Mouse (Mus musculus): ENCODE results near the gene Ranbp10. TPM values are rescaled to one million over a fixed set of nuclear protein-coding genes. Genes with fewer than 3 reads are reported as not detected.

Gene Ranbp10
- polyA plus RNA-seq, 1 experiment from 2014 or later, result 7.0 TPM

GRCm38 (mm10) chr8:105788241-105788640 lies 38.9 kb downstream of the Ranbp10 start:
- no peak overlapping the region for H3K4me3 ChIP-seq (replicated peaks; ENCODE audit: low read depth, low read length)
- WGBS, result 88% methylated on average over 2 of the region's 2 CpGs

GRCm38 (mm10) chr8:105780298-105780697 lies 46.9 kb downstream of the Ranbp10 start:
- Histone ChIP-seq H3K27me3 (ENCODE audit: insufficient read depth, low read length) (no peaks in the 10 kb centered on the region), H3K9ac (ENCODE audit: low read depth, low read length) (no peak overlapping the region), H3K27ac (no peak overlapping the region), H3K4me3 (replicated peaks; ENCODE audit: low read depth, low read length) (no peak overlapping the region), H3K36me3 (ENCODE audit: insufficient read depth, low read length) (peaks cover 37% of the 10 kb centered on the region), H3K4me1 (replicated peaks; ENCODE audit: insufficient read depth, low read length) (no peaks in the 10 kb centered on the region), H3K4me2 (ENCODE audit: low read length) (no peak overlapping the region), H3K9me3 (replicated peaks; ENCODE audit: low read length) (no peaks in the 10 kb centered on the region)
- no peak for ATAC-seq (replicated peaks; ENCODE audit: low FRiP score, low read depth)
- DNase-seq (ENCODE audit: low spot score), result no peak
- TF ChIP-seq CTCF (IDR thresholded peaks at IDR 0.05; ENCODE audit: low read depth), result no peak
- WGBS, result 95% methylated on average over 5 of the region's 5 CpGs

More at GRCm38 (mm10) chr8:105788241-105788640, 38.9 kb downstream of the Ranbp10 start:
- Histone ChIP-seq H3K4me1 (replicated peaks; ENCODE audit: insufficient read depth, low read length) (no peaks in the 10 kb centered on the region), H3K27ac (no peak overlapping the region), H3K27me3 (ENCODE audit: insufficient read depth, low read length) (no peaks in the 10 kb centered on the region), H3K36me3 (ENCODE audit: insufficient read depth, low read length) (peaks cover 16% of the 10 kb centered on the region), H3K4me2 (ENCODE audit: low read length) (no peak overlapping the region), H3K9ac (ENCODE audit: low read depth, low read length) (no peak overlapping the region), H3K9me3 (replicated peaks; ENCODE audit: low read length) (no peaks in the 10 kb centered on the region)
- peak; percentile 67 for DNase-seq (ENCODE audit: low spot score)
- TF ChIP-seq CTCF (IDR thresholded peaks at IDR 0.05; ENCODE audit: low read depth), result peak; percentile 83
- ATAC-seq (replicated peaks; ENCODE audit: low FRiP score, low read depth), result no peak

- WGBS, result 94% methylated on average over 2 of the region's 2 CpGs
- Histone ChIP-seq H3K27me3 (ENCODE audit: insufficient read depth, low read length) (no peaks in the 10 kb centered on the region), H3K9ac (ENCODE audit: low read depth, low read length) (no peak overlapping the region), H3K4me2 (ENCODE audit: low read length) (no peak overlapping the region), H3K27ac (no peak overlapping the region), H3K4me3 (replicated peaks; ENCODE audit: low read depth, low read length) (no peak overlapping the region), H3K4me1 (replicated peaks; ENCODE audit: insufficient read depth, low read length) (no peaks in the 10 kb centered on the region), H3K9me3 (replicated peaks; ENCODE audit: low read length) (no peaks in the 10 kb centered on the region), H3K36me3 (ENCODE audit: insufficient read depth, low read length) (peaks cover 57% of the 10 kb centered on the region)
- DNase-seq (ENCODE audit: low spot score) (no peak), ATAC-seq (replicated peaks; ENCODE audit: low FRiP score, low read depth) (no peak)
- no peak for TF ChIP-seq CTCF (IDR thresholded peaks at IDR 0.05; ENCODE audit: low read depth)
Observed at GRCm38 (mm10) chr8:105777833-105778232, 49.3 kb downstream of the Ranbp10 start.

- Histone ChIP-seq H3K4me2 (ENCODE audit: low read length) (no peak overlapping the region), H3K4me1 (replicated peaks; ENCODE audit: insufficient read depth, low read length) (no peaks in the 10 kb centered on the region), H3K27ac (no peak overlapping the region), H3K36me3 (ENCODE audit: insufficient read depth, low read length) (peaks cover 66% of the 10 kb centered on the region), H3K9ac (ENCODE audit: low read depth, low read length) (no peak overlapping the region), H3K27me3 (ENCODE audit: insufficient read depth, low read length) (no peaks in the 10 kb centered on the region), H3K9me3 (replicated peaks; ENCODE audit: low read length) (no peaks in the 10 kb centered on the region), H3K4me3 (replicated peaks; ENCODE audit: low read depth, low read length) (no peak overlapping the region)
- DNase-seq (ENCODE audit: low spot score), result no peak
- ATAC-seq (replicated peaks; ENCODE audit: low FRiP score, low read depth), result no peak
- WGBS, result 92% methylated on average over 5 of the region's 5 CpGs
- no peak for TF ChIP-seq CTCF (IDR thresholded peaks at IDR 0.05; ENCODE audit: low read depth)
Observed at GRCm38 (mm10) chr8:105774498-105774897, 52.7 kb downstream of the Ranbp10 start.

- Histone ChIP-seq H3K27ac (no peak overlapping the region), H3K4me3 (replicated peaks; ENCODE audit: low read depth, low read length) (no peak overlapping the region), H3K36me3 (ENCODE audit: insufficient read depth, low read length) (peaks cover 64% of the 10 kb centered on the region), H3K4me2 (ENCODE audit: low read length) (no peak overlapping the region), H3K27me3 (ENCODE audit: insufficient read depth, low read length) (no peaks in the 10 kb centered on the region), H3K4me1 (replicated peaks; ENCODE audit: insufficient read depth, low read length) (no peaks in the 10 kb centered on the region), H3K9ac (ENCODE audit: low read depth, low read length) (no peak overlapping the region), H3K9me3 (replicated peaks; ENCODE audit: low read length) (no peaks in the 10 kb centered on the region)
- no peak for TF ChIP-seq CTCF (IDR thresholded peaks at IDR 0.05; ENCODE audit: low read depth)
- DNase-seq (ENCODE audit: low spot score), result no peak
- 88% methylated on average over 1 of the region's 1 CpGs for WGBS
- ATAC-seq (replicated peaks; ENCODE audit: low FRiP score, low read depth), result no peak
Observed at GRCm38 (mm10) chr8:105773441-105773861, 53.7 kb downstream of the Ranbp10 start.

GRCm38 (mm10) chr8:105771398-105772175 lies 55.6 kb downstream of the Ranbp10 start:
- no peak overlapping the region for H3K9ac ChIP-seq (ENCODE audit: low read depth, low read length)
- TF ChIP-seq CTCF (IDR thresholded peaks at IDR 0.05; ENCODE audit: low read depth), result no peak
- H3K4me2 ChIP-seq (ENCODE audit: low read length), result no peak overlapping the region
- DNase-seq (ENCODE audit: low spot score) (no peak), ATAC-seq (replicated peaks; ENCODE audit: low FRiP score, low read depth) (no peak)
- H3K4me1 ChIP-seq (replicated peaks; ENCODE audit: insufficient read depth, low read length), result no peaks in the 10 kb centered on the region
- no peaks in the 10 kb centered on the region for H3K27me3 ChIP-seq (ENCODE audit: insufficient read depth, low read length)
- H3K9me3 ChIP-seq (replicated peaks; ENCODE audit: low read length), result no peaks in the 10 kb centered on the region
- no peak overlapping the region for H3K27ac ChIP-seq
- peaks cover 56% of the 10 kb centered on the region for H3K36me3 ChIP-seq (ENCODE audit: insufficient read depth, low read length)
- WGBS, result 89% methylated on average over 12 of the region's 12 CpGs
- H3K4me3 ChIP-seq (replicated peaks; ENCODE audit: low read depth, low read length), result no peak overlapping the region

Measured in kidney, postnatal 0 days (tissue).